In the genomic region with DNA sequence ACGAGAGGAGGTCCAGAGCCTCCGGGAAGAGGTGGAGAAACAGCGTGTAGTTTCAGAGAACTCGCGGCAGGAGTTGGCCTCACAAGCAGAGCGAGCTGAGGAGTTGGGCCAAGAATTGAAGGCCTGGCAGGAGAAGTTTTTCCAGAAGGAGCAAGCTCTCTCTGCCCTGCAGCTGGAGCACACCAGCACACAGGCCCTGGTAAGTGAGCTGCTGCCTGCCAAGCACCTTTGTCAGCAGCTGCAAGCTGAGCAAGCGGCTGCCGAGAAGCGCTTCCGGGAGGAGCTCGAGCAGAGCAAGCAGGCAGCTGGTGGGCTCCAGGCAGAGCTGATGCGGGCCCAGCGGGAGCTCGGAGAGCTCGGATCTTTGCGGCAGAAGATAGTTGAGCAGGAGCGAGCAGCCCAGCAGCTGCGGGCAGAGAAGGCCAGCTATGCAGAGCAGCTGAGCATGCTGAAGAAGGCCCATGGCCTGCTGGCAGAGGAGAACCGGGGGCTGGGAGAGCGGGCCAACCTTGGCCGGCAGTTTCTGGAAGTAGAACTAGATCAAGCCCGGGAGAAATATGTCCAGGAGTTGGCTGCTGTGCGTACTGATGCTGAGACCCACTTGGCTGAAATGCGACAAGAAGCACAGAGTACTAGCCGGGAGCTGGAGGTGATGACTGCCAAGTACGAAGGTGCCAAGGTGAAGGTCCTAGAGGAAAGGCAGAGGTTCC, we compare ENCODE assay signal across 8 mouse cellular contexts. TPM values are rescaled to one million over a fixed set of nuclear protein-coding genes. Genes with fewer than 3 reads are reported as not detected.
A peak's percentile ranks its signal among the peaks of the same experiment; 100 is the strongest.
DNase-seq lines count a peak whose midpoint lies in the region; ATAC-seq lines count a peak whose summit lies in the region.

No protein-coding gene starts in this region.

- H3K4me2 ChIP-seq in forebrain, embryonic 11.5 days (ENCODE audit: low read depth, low read length, severe bottlenecking): no peak overlapping the region

- 89% methylated on average over 26 of the region's 26 CpGs for WGBS in heart, embryonic 10.5 days
- 93% methylated on average over 26 of the region's 26 CpGs for WGBS in forebrain, embryonic 11.5 days

- no peaks in the 10 kb centered on the region for H3K9me3 ChIP-seq in heart, embryonic 10.5 days
- no peaks in the 10 kb centered on the region for H3K9me3 ChIP-seq in forebrain, embryonic 11.5 days (ENCODE audit: control insufficient read depth, low read length)

- H3K36me3 ChIP-seq in heart, embryonic 10.5 days: peaks cover 95% of the 10 kb centered on the region
- H3K36me3 ChIP-seq in forebrain, embryonic 11.5 days (ENCODE audit: control insufficient read depth, insufficient read depth, low read length): peaks cover 35% of the 10 kb centered on the region

- DNase-seq in heart, adult 11 months: peak; percentile 98
- no peak for DNase-seq in heart, embryonic 10.5 days (ENCODE audit: low spot score)
- peak; percentile 41 for DNase-seq in urinary bladder, postnatal 14 days (ENCODE audit: low spot score)
- no peak for DNase-seq in urinary bladder, adult 2 months (ENCODE audit: low spot score)
- DNase-seq in heart, postnatal 10 days: peak; percentile 67
- DNase-seq in testis, postnatal 10 days (ENCODE audit: low spot score): peak; percentile 60
- no peak for DNase-seq in forebrain, embryonic 11.5 days (ENCODE audit: low spot score)

- intact Hi-C loops in heart, postnatal 10 days (cut with DNase I): no loop called here

- no peaks in the 10 kb centered on the region for H3K4me1 ChIP-seq in heart, embryonic 10.5 days
- no peaks in the 10 kb centered on the region for H3K4me1 ChIP-seq in forebrain, embryonic 11.5 days (replicated peaks; ENCODE audit: control insufficient read depth, insufficient read depth, low read length)

- no peak overlapping the region for H3K27ac ChIP-seq in heart, embryonic 10.5 days
- no peak overlapping the region for H3K27ac ChIP-seq in forebrain, embryonic 11.5 days (ENCODE audit: low read depth, low read length)

- no peak overlapping the region for H3K4me3 ChIP-seq in heart, embryonic 10.5 days
- H3K4me3 ChIP-seq in forebrain, embryonic 11.5 days (ENCODE audit: low read depth, low read length): no peak overlapping the region

- ATAC-seq in erythroid progenitor cell, adult 5-6 weeks (replicated peaks; ENCODE audit: low FRiP score, poor library complexity, severe bottlenecking): no peak
- ATAC-seq in forebrain, embryonic 11.5 days (replicated peaks; ENCODE audit: low FRiP score): no peak

- H3K9ac ChIP-seq in forebrain, embryonic 11.5 days (ENCODE audit: low read length): no peak overlapping the region

- no peaks in the 10 kb centered on the region for H3K27me3 ChIP-seq in heart, embryonic 10.5 days (ENCODE audit: insufficient read depth, poor library complexity, severe bottlenecking)
- H3K27me3 ChIP-seq in forebrain, embryonic 11.5 days (ENCODE audit: control insufficient read depth, insufficient read depth, low read length): no peaks in the 10 kb centered on the region

RNA-seq across cellular contexts. Expression of a gene that starts 17.4 kb away (rescaled TPM):
- polyA plus RNA-seq in heart, embryonic 10.5 days (2016; fragmentation: Nextera tagmentation; extraction: Ambion mirVana): 2.4 and 2.5 TPM in 2 replicates
- polyA plus RNA-seq in urinary bladder, adult 2 months (2012; rRNA removed): 6.7 and 8.9 TPM in 2 replicates
- total RNA-seq in heart, postnatal 10 days (2021): 1 to 10 TPM; 4.4 to 5.7 TPM
- total RNA-seq in erythroid progenitor cell, adult 5-6 weeks (2015; ENCODE audit: low replicate concordance): 10.1 and 23.5 TPM in 2 replicates
- total RNA-seq in erythroid progenitor cell, adult 5-6 weeks (2017; ENCODE audit: low replicate concordance): 3.7 and 10.2 TPM in 2 replicates
- polyA plus RNA-seq in forebrain, embryonic 11.5 days (2014; fragmentation: Nextera tagmentation; extraction: Ambion mirVana): 4.1 and 5.5 TPM in 2 replicates

Comparison
In these comparisons a context has a peak if more than half of its experiments do, and no peak if none do; other contexts are left out.
1. DNase-seq: peak in heart, adult 11 months (single experiment), urinary bladder, postnatal 14 days (single experiment), heart, postnatal 10 days (2 of 2) and testis, postnatal 10 days (single experiment); none in heart, embryonic 10.5 days (single experiment), urinary bladder, adult 2 months (single experiment) and forebrain, embryonic 11.5 days (single experiment).